Mouse (Mus musculus) forebrain, embryonic 16.5 days (tissue): ENCODE results near the gene Lonrf2. TPM values are rescaled to one million over a fixed set of nuclear protein-coding genes. Genes with fewer than 3 reads are reported as not detected.

Experiments
- ATAC-seq: fragments of 200-750 bp; cut with Nextera tagmentation; 2 replicates; pipeline ENCODE4 v1.8.0; 2017; ENCODE audit warnings: mild to moderate bottlenecking, moderate library complexity
- H3K27ac ChIP-seq: fragments of 300-500 bp; sonication (generic); 2 replicates; pipeline ENCODE4 v1.5.1; 2014; ENCODE audit warnings: low read length, control low read depth
- H3K27me3 ChIP-seq: fragments of 300-500 bp; sonication (generic); replicated peaks from 2 replicates; pipeline ENCODE4 v1.6.1; 2014; ENCODE audit warnings: low read length; ENCODE audit not compliant: control insufficient read depth, insufficient read depth
- H3K36me3 ChIP-seq: fragments of 300-500 bp; sonication (generic); 2 replicates; pipeline ENCODE4 v1.6.1; 2014; ENCODE audit not compliant: control insufficient read depth, insufficient read depth
- H3K4me1 ChIP-seq: fragments of 300-500 bp; sonication (generic); replicated peaks from 2 replicates; pipeline ENCODE4 v1.6.1; 2014; ENCODE audit warnings: low read length; ENCODE audit not compliant: control insufficient read depth, insufficient read depth
- H3K4me2 ChIP-seq: fragments of 300-500 bp; sonication (generic); 2 replicates; pipeline ENCODE4 v1.6.1; 2014; ENCODE audit warnings: mild to moderate bottlenecking, low read length, control low read depth
- H3K4me3 ChIP-seq: fragments of 300-500 bp; sonication (generic); replicated peaks from 2 replicates; pipeline ENCODE4 v1.5.1; 2014; ENCODE audit warnings: mild to moderate bottlenecking, low read length, control low read depth
- H3K9ac ChIP-seq: fragments of 300-500 bp; sonication (generic); replicated peaks from 2 replicates; pipeline ENCODE4 v1.6.1; 2014; ENCODE audit warnings: low read depth, low read length, control low read depth
- H3K9me3 ChIP-seq: fragments of 300-500 bp; sonication (generic); 2 replicates; pipeline ENCODE4 v1.6.1; 2016; ENCODE audit warnings: low read length; ENCODE audit not compliant: control insufficient read depth
- WGBS: fragments of 180-500 bp; shearing (Covaris S2); extraction: QIAGEN DNeasy Blood & Tissue Kit; methylation state at CpG from one replicate; pipeline ENCODE4 v1.1.7; 2014; 5-methylcytosine and 5-hydroxymethylcytosine counted together
- polyA plus RNA-seq: library from polyadenylated mRNA; unstranded; fragments of >200 nt; fragmentation: Nextera tagmentation; extraction: Ambion mirVana; gene quantifications from 2 replicates; pipeline ENCODE4 v1.2.1, GENCODE M21; 2015

The Lonrf2 gene
- polyA plus RNA-seq, 1 experiment from 2014 or later = 16.7 TPM

- peak; percentile 94 for ATAC-seq
- Histone ChIP-seq H3K9ac (peak overlapping the region; percentile 35), H3K9me3 (no peaks in the 10 kb centered on the region), H3K4me2 (peak overlapping the region; percentile 54), H3K27me3 (no peaks in the 10 kb centered on the region), H3K4me3 (peak overlapping the region; percentile 39), H3K27ac (peak overlapping the region; percentile 74), H3K4me1 (peaks cover 18% of the 10 kb centered on the region), H3K36me3 (no peaks in the 10 kb centered on the region)
- 3% methylated on average over 11 of the region's 11 CpGs for WGBS
Measured at GRCm38 (mm10) chr1:38847975-38848374, 11.5 kb upstream of the Lonrf2 start.

GRCm38 (mm10) chr1:38843275-38843674 is 6.8 kb upstream of the Lonrf2 start:
- Histone ChIP-seq H3K36me3 (no peaks in the 10 kb centered on the region), H3K4me3 (no peak overlapping the region), H3K27me3 (0 out of 2 replicates have a peak, but pooled peaks cover 3% of the 10 kb centered on the region), H3K4me2 (no peak overlapping the region), H3K4me1 (peaks cover 13% of the 10 kb centered on the region), H3K9me3 (no peaks in the 10 kb centered on the region), H3K9ac (no peak overlapping the region), H3K27ac (no peak overlapping the region)
- WGBS = 18% methylated on average over 4 of the region's 4 CpGs
- ATAC-seq = 0 out of 2 replicates have a peak, but pooled peaks have one; percentile 19

GRCm38 (mm10) chr1:38842861-38843260 is 6.3 kb upstream of the Lonrf2 start:
- H3K27ac ChIP-seq = no peak overlapping the region
- H3K4me1 ChIP-seq = peaks cover 10% of the 10 kb centered on the region
- H3K27me3 ChIP-seq = 0 out of 2 replicates have a peak, but pooled peaks cover 4% of the 10 kb centered on the region
- H3K9ac ChIP-seq = no peak overlapping the region
- no peaks in the 10 kb centered on the region for H3K36me3 ChIP-seq
- H3K9me3 ChIP-seq = no peaks in the 10 kb centered on the region
- WGBS = 43% methylated on average over 1 of the region's 1 CpGs
- H3K4me2 ChIP-seq = no peak overlapping the region
- no peak for ATAC-seq
- no peak overlapping the region for H3K4me3 ChIP-seq

GRCm38 (mm10) chr1:38839944-38840343 is 3.4 kb upstream of the Lonrf2 start:
- H3K9ac ChIP-seq = no peak overlapping the region
- peaks cover 4% of the 10 kb centered on the region; the same call in 1 of the 2 replicates for H3K27me3 ChIP-seq
- no peak for ATAC-seq
- H3K36me3 ChIP-seq = no peaks in the 10 kb centered on the region
- no peaks in the 10 kb centered on the region for H3K9me3 ChIP-seq
- H3K27ac ChIP-seq = no peak overlapping the region
- no peak overlapping the region for H3K4me3 ChIP-seq
- H3K4me2 ChIP-seq = no peak overlapping the region
- peaks cover 9% of the 10 kb centered on the region for H3K4me1 ChIP-seq
- WGBS = 52% methylated on average over 1 of the region's 1 CpGs

- peaks cover 2% of the 10 kb centered on the region; the same call in 1 of the 2 replicates for H3K27me3 ChIP-seq
- H3K9me3 ChIP-seq = no peaks in the 10 kb centered on the region
- H3K9ac ChIP-seq = peak overlapping the region; percentile 89
- no peaks in the 10 kb centered on the region for H3K36me3 ChIP-seq
- H3K27ac ChIP-seq = peak overlapping the region; percentile 84
- peaks cover 10% of the 10 kb centered on the region; the same call in 1 of the 2 replicates for H3K4me1 ChIP-seq
- peak overlapping the region; percentile 60 for H3K4me3 ChIP-seq
- peak overlapping the region; percentile 98 for H3K4me2 ChIP-seq
- peak; percentile 75 for ATAC-seq
- WGBS = 1% methylated on average over 96 of the region's 103 CpGs
Measured at GRCm38 (mm10) chr1:38835568-38836476, 689 bp downstream of the Lonrf2 start.

- Histone ChIP-seq H3K4me2 (peak overlapping the region; percentile 98), H3K4me1 (peaks cover 10% of the 10 kb centered on the region; the same call in 1 of the 2 replicates), H3K36me3 (no peaks in the 10 kb centered on the region), H3K9ac (no peak overlapping the region), H3K27ac (no peak overlapping the region), H3K9me3 (no peaks in the 10 kb centered on the region), H3K4me3 (peak overlapping the region; percentile 60), H3K27me3 (peaks cover 2% of the 10 kb centered on the region; the same call in 1 of the 2 replicates)
- WGBS = 24% methylated on average over 3 of the region's 3 CpGs
- ATAC-seq = no peak
Measured at GRCm38 (mm10) chr1:38834899-38835298, 1.6 kb downstream of the Lonrf2 start.

- WGBS = 56% methylated on average over 2 of the region's 2 CpGs
- no peak overlapping the region for H3K27ac ChIP-seq
- no peaks in the 10 kb centered on the region for H3K4me1 ChIP-seq
- no peak overlapping the region for H3K4me3 ChIP-seq
- no peaks in the 10 kb centered on the region for H3K9me3 ChIP-seq
- ATAC-seq = no peak
- H3K36me3 ChIP-seq = no peaks in the 10 kb centered on the region
- H3K9ac ChIP-seq = no peak overlapping the region
- H3K4me2 ChIP-seq = no peak overlapping the region
- no peaks in the 10 kb centered on the region for H3K27me3 ChIP-seq
Measured at GRCm38 (mm10) chr1:38824926-38825325, 11.6 kb downstream of the Lonrf2 start.

GRCm38 (mm10) chr1:38823851-38824250 is 12.7 kb downstream of the Lonrf2 start:
- H3K4me3 ChIP-seq = no peak overlapping the region
- no peaks in the 10 kb centered on the region for H3K36me3 ChIP-seq
- H3K4me2 ChIP-seq = no peak overlapping the region
- H3K9ac ChIP-seq = no peak overlapping the region
- H3K9me3 ChIP-seq = no peaks in the 10 kb centered on the region
- 83% methylated on average over 2 of the region's 2 CpGs for WGBS
- no peak overlapping the region for H3K27ac ChIP-seq
- H3K4me1 ChIP-seq = no peaks in the 10 kb centered on the region
- no peaks in the 10 kb centered on the region for H3K27me3 ChIP-seq
- ATAC-seq = no peak

- H3K27me3 ChIP-seq = no peaks in the 10 kb centered on the region
- no peaks in the 10 kb centered on the region for H3K9me3 ChIP-seq
- no peak overlapping the region for H3K4me3 ChIP-seq
- peaks cover 10% of the 10 kb centered on the region for H3K4me1 ChIP-seq
- peaks cover 2% of the 10 kb centered on the region; the same call in 1 of the 2 replicates for H3K36me3 ChIP-seq
- no peak for ATAC-seq
- H3K9ac ChIP-seq = no peak overlapping the region
- no peak overlapping the region for H3K4me2 ChIP-seq
- H3K27ac ChIP-seq = no peak overlapping the region
Measured at GRCm38 (mm10) chr1:38819691-38820090, 16.8 kb downstream of the Lonrf2 start.
